Mouse (Mus musculus) intestine, postnatal 0 days (tissue): Measurements from ENCODE around the gene Cfap298. TPM values are rescaled to one million over a fixed set of nuclear protein-coding genes. Genes with fewer than 3 reads are reported as not detected.
A peak's percentile ranks its signal among the peaks of the same experiment; 100 is the strongest.

ENCODE experiments used
- ATAC-seq: fragments of 200-750 bp; cut with Nextera tagmentation; 2 replicates; pipeline ENCODE4 v1.8.0; 2017; ENCODE audit warnings: mild to moderate bottlenecking, moderate TSS enrichment, moderate library complexity
- H3K27ac ChIP-seq: fragments of 300-500 bp; sonication (generic); 2 replicates; pipeline ENCODE4 v1.5.1; 2014; ENCODE audit warnings: mild to moderate bottlenecking, low read depth, low read length, moderate library complexity
- H3K27me3 ChIP-seq: fragments of 300-500 bp; sonication (generic); replicated peaks from 2 replicates; pipeline ENCODE4 v1.6.1; 2014; ENCODE audit warnings: low read length, mixed read lengths; ENCODE audit not compliant: control insufficient read depth, insufficient read depth
- H3K36me3 ChIP-seq: fragments of 300-500 bp; sonication (generic); 2 replicates; pipeline ENCODE4 v1.6.1; 2014; ENCODE audit warnings: mild to moderate bottlenecking, moderate library complexity; ENCODE audit not compliant: control insufficient read depth, insufficient read depth
- H3K4me1 ChIP-seq: fragments of 300-500 bp; sonication (generic); replicated peaks from 2 replicates; pipeline ENCODE4 v1.6.1; 2014; ENCODE audit warnings: antibody characterized with exemption, low read length, mixed read lengths; ENCODE audit not compliant: control insufficient read depth, insufficient read depth
- H3K4me2 ChIP-seq: fragments of 300-500 bp; sonication (generic); replicated peaks from 2 replicates; pipeline ENCODE4 v1.6.1; 2014; ENCODE audit warnings: low read depth, mild to moderate bottlenecking, moderate library complexity
- H3K4me3 ChIP-seq: fragments of 300-500 bp; sonication (generic); 2 replicates; pipeline ENCODE4 v1.5.1; 2014; ENCODE audit warnings: low read depth, low read length
- H3K9ac ChIP-seq: fragments of 300-500 bp; sonication (generic); 2 replicates; pipeline ENCODE4 v1.6.1; 2014; ENCODE audit warnings: mild to moderate bottlenecking, low read depth, low read length
- H3K9me3 ChIP-seq: fragments of 300-500 bp; sonication (generic); 2 replicates; pipeline ENCODE4 v1.6.1; 2016; ENCODE audit warnings: mixed run types; ENCODE audit not compliant: control insufficient read depth
- CTCF ChIP-seq: sonication (generic); IDR thresholded peaks from 2 replicates; pipeline ENCODE4 v1.5.1; 2016; ENCODE audit warnings: low read depth, mild to moderate bottlenecking, control low read depth, antibody characterized with exemption, moderate library complexity
- WGBS: fragments of 180-500 bp; shearing (Covaris S2); extraction: QIAGEN DNeasy Blood & Tissue Kit; methylation state at CpG from one replicate; pipeline ENCODE4 v1.1.7; 2014; 5-methylcytosine and 5-hydroxymethylcytosine counted together
- polyA plus RNA-seq: library from polyadenylated mRNA; unstranded; fragments of >200 nt; fragmentation: Nextera tagmentation; extraction: Ambion mirVana; gene quantifications from 2 replicates; pipeline ENCODE4 v1.2.1, GENCODE M21; 2015

Cfap298 gene
- 20.1 and 22.1 TPM in 2 replicates for polyA plus RNA-seq

DNA sequence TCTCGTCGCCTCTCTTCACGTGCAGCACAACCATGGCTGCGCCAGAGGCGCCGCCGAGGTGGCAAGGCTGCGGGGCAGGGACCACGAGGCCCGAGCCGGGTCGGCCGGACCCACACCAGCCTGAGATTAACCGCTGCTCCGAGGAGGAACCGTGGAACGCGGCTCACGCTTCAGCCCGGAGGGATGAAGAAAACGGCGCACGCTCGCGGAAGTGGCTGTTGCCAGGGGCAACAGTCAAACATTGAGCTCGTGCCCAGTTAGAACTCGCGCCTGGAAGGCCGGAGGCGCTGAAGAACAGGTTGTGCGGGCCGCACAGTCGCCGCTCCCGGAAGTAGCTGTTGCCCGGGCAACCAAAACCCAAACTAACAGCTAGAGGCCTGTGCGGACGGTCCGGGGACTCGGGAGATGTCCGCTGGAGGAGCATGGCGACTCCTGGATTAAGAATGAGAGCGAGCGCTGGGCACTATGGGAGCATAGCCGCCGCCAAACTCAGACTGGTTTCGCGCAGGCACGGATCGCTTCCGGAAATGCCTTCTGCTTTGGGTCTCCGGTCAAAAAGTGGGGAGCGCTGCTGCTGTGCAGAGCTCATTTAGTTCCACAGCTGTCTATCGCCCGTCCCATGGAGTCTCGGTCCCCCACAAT lies at the start of gene Cfap298:
Cfap298 (minus strand) TSS at position 428 of the 642 bp plus-strand sequence.
- Histone ChIP-seq H3K9me3 (no peaks in the 10 kb centered on the region), H3K4me1 (no peaks in the 10 kb centered on the region), H3K27me3 (no peaks in the 10 kb centered on the region), H3K36me3 (peaks cover 9% of the 10 kb centered on the region), H3K4me2 (peak within 1 kb of the TSS; percentile 83), H3K9ac (peak within 1 kb of the TSS; percentile 69), H3K4me3 (peak within 1 kb of the TSS; percentile 69), H3K27ac (peak within 1 kb of the TSS; percentile 84)
- under 1% methylated on average over 56 of the region's 56 CpGs for WGBS
- ATAC-seq: peak; percentile 97
- TF ChIP-seq CTCF: no peak; the same call in 1 of the 2 replicates

DNA sequence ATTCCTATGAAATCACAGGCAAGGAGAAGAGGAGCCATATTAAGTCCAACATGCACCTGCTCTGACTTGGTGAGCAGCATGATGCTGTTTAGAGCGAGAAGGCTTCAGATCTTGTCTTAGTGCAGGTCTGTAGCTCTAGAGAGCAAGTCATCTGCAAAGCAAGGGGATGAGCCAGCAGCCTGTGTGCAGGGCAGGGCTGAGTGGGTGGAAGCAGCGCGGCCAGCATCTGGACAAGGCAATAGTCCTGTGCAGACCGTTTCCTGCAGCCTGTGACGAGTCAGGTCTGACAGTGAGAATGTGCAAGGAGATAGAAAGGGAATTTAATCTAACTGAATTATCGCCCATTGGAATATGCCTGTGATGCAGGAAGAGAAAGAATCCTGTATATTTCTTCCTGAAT lies 36.1 kb upstream of the Cfap298 start:
- ATAC-seq: no peak
- no peak overlapping the region for H3K4me2 ChIP-seq
- no peak for TF ChIP-seq CTCF
- no peaks in the 10 kb centered on the region for H3K9me3 ChIP-seq
- H3K4me3 ChIP-seq: no peak overlapping the region
- no peaks in the 10 kb centered on the region for H3K27me3 ChIP-seq
- 89% methylated on average over 6 of the region's 6 CpGs for WGBS
- peaks cover 40% of the 10 kb centered on the region for H3K36me3 ChIP-seq
- H3K27ac ChIP-seq: no peak overlapping the region
- no peak overlapping the region for H3K9ac ChIP-seq
- H3K4me1 ChIP-seq: no peaks in the 10 kb centered on the region

DNA sequence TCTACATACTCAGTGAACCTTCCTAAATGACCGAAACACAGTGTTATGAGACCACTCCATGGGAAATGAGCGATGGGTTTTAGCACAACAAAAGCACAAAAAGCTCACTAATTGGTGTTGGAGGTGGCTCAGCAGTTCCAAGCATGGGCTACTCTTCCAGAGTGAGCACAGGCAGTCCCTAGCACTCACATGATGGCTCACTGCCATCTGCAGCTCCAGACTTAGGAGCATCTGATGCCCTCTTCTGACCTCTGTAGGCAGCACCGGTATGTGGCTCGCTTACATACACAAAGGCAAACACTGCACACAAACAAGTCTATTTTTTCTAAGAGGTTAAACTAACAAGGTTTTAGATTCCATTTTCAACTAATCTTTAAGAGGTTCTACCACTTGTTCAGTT lies 31.3 kb upstream of the Cfap298 start:
- ATAC-seq: no peak
- no peak overlapping the region for H3K27ac ChIP-seq
- 73% methylated on average over 4 of the region's 4 CpGs for WGBS

DNA sequence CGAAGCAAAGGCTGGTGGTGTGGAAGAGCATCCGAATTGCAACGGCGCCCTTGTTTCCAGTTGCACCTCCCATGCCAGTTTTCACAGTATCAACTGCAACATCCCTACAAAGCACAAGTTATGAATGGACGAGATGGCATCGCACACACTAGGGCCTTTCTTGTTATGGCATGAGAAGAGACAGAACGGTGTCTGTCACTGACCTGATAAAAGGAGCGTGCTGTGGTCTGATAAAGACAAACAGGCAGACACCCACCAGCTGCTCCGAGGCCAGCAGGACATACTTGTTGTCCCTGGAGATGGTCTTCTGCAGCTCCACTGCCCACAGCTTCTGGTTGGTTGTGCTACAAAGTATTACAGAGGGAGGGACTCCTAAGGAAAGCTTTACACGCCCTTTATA lies 29.4 kb upstream of the Cfap298 start:
- Histone ChIP-seq H3K4me3 (no peak overlapping the region), H3K27me3 (no peaks in the 10 kb centered on the region), H3K4me1 (no peaks in the 10 kb centered on the region), H3K4me2 (no peak overlapping the region), H3K9me3 (no peaks in the 10 kb centered on the region), H3K9ac (no peak overlapping the region), H3K36me3 (peaks cover 58% of the 10 kb centered on the region), H3K27ac (no peak overlapping the region)
- WGBS: 93% methylated on average over 10 of the region's 10 CpGs
- ATAC-seq: no peak
- TF ChIP-seq CTCF: no peak

More for the DNA sequence above, 31.3 kb upstream of the Cfap298 start:
- Histone ChIP-seq H3K4me1 (no peaks in the 10 kb centered on the region), H3K36me3 (peaks cover 55% of the 10 kb centered on the region), H3K4me3 (no peak overlapping the region), H3K9me3 (no peaks in the 10 kb centered on the region), H3K27me3 (no peaks in the 10 kb centered on the region), H3K9ac (no peak overlapping the region), H3K4me2 (no peak overlapping the region)
- no peak for TF ChIP-seq CTCF

DNA sequence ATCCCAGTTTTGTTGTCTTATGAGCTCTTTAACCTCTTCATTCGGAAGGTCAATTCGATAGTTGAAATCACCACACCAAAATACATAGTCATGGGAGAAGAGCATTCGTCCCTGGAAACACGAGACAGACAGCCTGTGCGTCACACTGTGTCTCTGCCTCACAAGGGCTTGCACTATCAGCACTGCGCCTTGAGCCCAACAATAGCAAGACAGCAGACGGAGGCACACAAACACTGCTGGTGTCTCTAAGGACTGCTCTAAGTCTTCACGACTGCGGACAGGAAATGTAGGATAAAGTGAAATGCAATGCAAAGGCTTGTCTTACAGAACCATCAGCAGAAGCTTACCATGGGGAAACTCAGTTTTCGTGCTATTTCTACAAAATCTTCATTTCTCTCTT lies 29.0 kb upstream of the Cfap298 start:
- Histone ChIP-seq H3K36me3 (peaks cover 58% of the 10 kb centered on the region), H3K9ac (no peak overlapping the region), H3K4me1 (no peaks in the 10 kb centered on the region), H3K4me2 (no peak overlapping the region), H3K9me3 (no peaks in the 10 kb centered on the region), H3K27me3 (no peaks in the 10 kb centered on the region), H3K4me3 (no peak overlapping the region), H3K27ac (no peak overlapping the region)
- no peak for ATAC-seq
- 90% methylated on average over 10 of the region's 10 CpGs for WGBS
- no peak for TF ChIP-seq CTCF

DNA sequence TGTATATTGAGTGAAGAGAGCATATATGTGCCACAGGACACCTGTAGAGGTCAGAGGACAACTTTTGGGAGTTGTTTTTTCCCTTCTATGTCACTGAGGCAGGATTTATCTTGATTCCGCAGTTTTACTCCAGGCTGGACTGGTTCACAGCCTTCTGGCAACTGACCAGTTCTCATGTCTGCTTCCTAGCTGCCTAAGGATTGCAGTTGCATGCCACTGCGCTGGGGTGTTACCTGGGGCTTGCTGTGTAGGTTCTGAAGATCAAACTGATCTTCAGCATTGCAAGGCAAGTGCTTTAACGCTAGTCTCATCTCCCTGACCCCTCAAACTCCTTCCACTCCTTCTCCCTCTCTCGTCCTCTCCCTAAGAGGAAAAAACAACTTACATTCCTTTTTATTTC lies 28.3 kb upstream of the Cfap298 start:
- no peaks in the 10 kb centered on the region for H3K9me3 ChIP-seq
- H3K9ac ChIP-seq: no peak overlapping the region
- no peak for TF ChIP-seq CTCF
- no peak for ATAC-seq
- H3K4me2 ChIP-seq: no peak overlapping the region
- WGBS: 91% methylated on average over 4 of the region's 4 CpGs
- no peak overlapping the region for H3K4me3 ChIP-seq
- no peak overlapping the region for H3K27ac ChIP-seq
- no peaks in the 10 kb centered on the region for H3K27me3 ChIP-seq
- H3K4me1 ChIP-seq: no peaks in the 10 kb centered on the region
- peaks cover 57% of the 10 kb centered on the region for H3K36me3 ChIP-seq
